Mouse (Mus musculus): ENCODE measurements around the gene 9130230L23Rik. TPM values are rescaled to one million over a fixed set of nuclear protein-coding genes. Genes with fewer than 3 reads are reported as not detected.
"Not testable (repeated sequence)": the region's sequence is repeated elsewhere in the genome, so short reads cannot be mapped to it uniquely, and the experiment has no call there.

The 9130230L23Rik gene
- polyA plus RNA-seq, 1 experiment from 2014 or later, result 1.4 TPM

DNA sequence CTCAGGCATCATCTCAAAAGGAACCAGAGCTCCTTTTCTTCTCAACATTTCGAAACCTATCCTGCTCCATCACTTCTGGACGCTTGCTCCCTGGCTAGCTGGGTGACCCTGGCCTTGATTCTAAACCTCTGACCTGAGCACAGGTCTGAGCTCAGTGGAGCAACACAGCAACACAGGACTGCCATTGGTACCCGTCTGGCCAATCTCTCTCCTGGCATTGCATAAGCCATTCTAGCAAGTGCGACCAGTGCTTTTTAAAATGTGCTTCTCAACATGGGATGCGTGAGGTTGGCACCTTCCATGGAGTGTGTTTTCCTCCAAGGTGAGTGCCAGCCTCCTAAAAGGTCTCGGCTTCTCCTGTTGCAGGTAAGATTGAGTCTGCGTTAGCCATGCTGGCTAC is 5.0 kb downstream of the 9130230L23Rik start:
- DNase-seq (ENCODE audit: low spot score), result no peak
- Histone ChIP-seq H3K27me3 (replicated peaks; ENCODE audit: control insufficient read depth, insufficient read depth, low read length) (no peaks in the 10 kb centered on the region), H3K4me3 (ENCODE audit: low read depth, low read length) (no peak overlapping the region), H3K9ac (ENCODE audit: low read length) (no peak overlapping the region), H3K27ac (ENCODE audit: low read depth) (no peak overlapping the region), H3K4me1 (replicated peaks; ENCODE audit: control insufficient read depth, insufficient read depth, low read length) (0 out of 2 replicates have a peak, but pooled peaks cover 6% of the 10 kb centered on the region), H3K9me3 (ENCODE audit: control insufficient read depth, low read length) (no peaks in the 10 kb centered on the region), H3K4me2 (ENCODE audit: low read length) (no peak overlapping the region), H3K36me3 (ENCODE audit: control insufficient read depth, insufficient read depth, low read length) (no peaks in the 10 kb centered on the region)
- ATAC-seq (replicated peaks; ENCODE audit: low FRiP score, low TSS enrichment, low read depth), result no peak
- 89% methylated on average over 7 of the region's 7 CpGs for WGBS

DNA sequence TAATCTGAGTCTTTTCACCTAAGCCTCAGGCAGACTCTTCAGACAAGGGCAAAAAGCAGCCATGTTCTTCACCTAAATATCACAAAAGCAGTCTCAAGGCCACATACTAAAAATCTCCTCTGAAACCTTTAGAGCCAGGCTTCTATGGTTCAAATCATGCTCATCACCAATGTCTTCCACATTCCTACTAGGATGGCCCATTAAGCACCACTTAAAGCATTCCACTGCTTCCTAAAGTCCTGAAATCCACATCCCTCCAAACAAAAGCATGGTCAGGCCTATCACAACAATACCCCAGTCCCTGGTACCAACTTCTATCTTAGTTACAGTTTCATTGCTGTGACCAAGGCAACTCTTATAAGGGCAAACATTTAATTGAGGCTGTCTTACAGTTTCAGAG is 6.3 kb downstream of the 9130230L23Rik start:
- DNase-seq (ENCODE audit: low spot score) (no peak), ATAC-seq (replicated peaks; ENCODE audit: low FRiP score, low TSS enrichment, low read depth) (no peak)
- H3K27me3 ChIP-seq (replicated peaks; ENCODE audit: control insufficient read depth, insufficient read depth, low read length), result no peaks in the 10 kb centered on the region
- no peak overlapping the region for H3K4me2 ChIP-seq (ENCODE audit: low read length)
- no peak overlapping the region for H3K9ac ChIP-seq (ENCODE audit: low read length)
- no peaks in the 10 kb centered on the region for H3K9me3 ChIP-seq (ENCODE audit: control insufficient read depth, low read length)
- no peak overlapping the region for H3K27ac ChIP-seq (ENCODE audit: low read depth)
- no peak overlapping the region for H3K4me3 ChIP-seq (ENCODE audit: low read depth, low read length)
- H3K36me3 ChIP-seq (ENCODE audit: control insufficient read depth, insufficient read depth, low read length), result no peaks in the 10 kb centered on the region
- 0 out of 2 replicates have a peak, but pooled peaks cover 6% of the 10 kb centered on the region for H3K4me1 ChIP-seq (replicated peaks; ENCODE audit: control insufficient read depth, insufficient read depth, low read length)

DNA sequence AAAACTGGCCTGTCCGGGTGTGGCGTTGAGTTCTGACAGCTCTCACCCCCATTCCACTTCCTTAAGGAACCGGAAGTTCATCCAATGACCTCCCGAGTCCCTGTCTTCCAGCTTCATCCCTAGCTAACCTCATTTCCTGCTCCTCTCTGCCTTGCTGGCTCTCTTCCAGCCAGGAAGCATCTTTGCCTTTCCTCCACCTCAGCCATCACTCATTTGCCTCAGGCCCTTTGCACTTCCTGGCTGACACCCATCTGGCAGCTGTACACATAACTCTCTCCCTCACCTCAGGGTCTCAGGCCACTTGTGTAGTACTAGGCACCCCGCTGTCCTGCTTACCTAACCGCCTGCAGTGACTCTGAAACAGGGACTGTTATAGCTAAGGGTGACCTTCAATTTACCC is 9.4 kb downstream of the 9130230L23Rik start:
- Histone ChIP-seq H3K9me3 (ENCODE audit: control insufficient read depth, low read length) (no peaks in the 10 kb centered on the region), H3K4me2 (ENCODE audit: low read length) (no peak overlapping the region), H3K27ac (ENCODE audit: low read depth) (no peak overlapping the region), H3K36me3 (ENCODE audit: control insufficient read depth, insufficient read depth, low read length) (no peaks in the 10 kb centered on the region), H3K9ac (ENCODE audit: low read length) (no peak overlapping the region), H3K27me3 (replicated peaks; ENCODE audit: control insufficient read depth, insufficient read depth, low read length) (no peaks in the 10 kb centered on the region), H3K4me3 (ENCODE audit: low read depth, low read length) (no peak overlapping the region), H3K4me1 (replicated peaks; ENCODE audit: control insufficient read depth, insufficient read depth, low read length) (no peaks in the 10 kb centered on the region)
- 80% methylated on average over 6 of the region's 6 CpGs for WGBS
- DNase-seq (ENCODE audit: low spot score) (no peak), ATAC-seq (replicated peaks; ENCODE audit: low FRiP score, low TSS enrichment, low read depth) (no peak)

DNA sequence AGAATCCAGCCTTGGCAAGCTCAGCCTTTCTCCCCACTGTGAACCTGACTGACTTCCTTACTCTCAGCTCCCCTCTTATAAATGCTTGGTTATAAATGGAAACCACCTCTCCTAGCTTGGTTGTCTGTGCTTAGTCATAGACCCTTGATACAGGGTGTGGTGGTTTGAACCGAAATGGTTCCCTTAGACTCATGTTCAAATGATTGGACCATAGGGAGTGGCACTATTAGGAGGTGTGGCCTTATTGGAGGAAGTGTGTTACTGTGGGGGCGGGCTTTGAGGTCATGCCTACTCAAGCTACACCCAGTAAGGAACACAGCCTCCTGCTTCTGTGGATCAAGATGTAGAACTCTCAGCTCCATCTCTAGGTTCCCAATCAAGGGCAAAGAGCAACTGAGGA is 12.9 kb downstream of the 9130230L23Rik start:
- DNase-seq (ENCODE audit: low spot score), result no peak
- H3K36me3 ChIP-seq (ENCODE audit: control insufficient read depth, insufficient read depth, low read length), result no peaks in the 10 kb centered on the region

DNA sequence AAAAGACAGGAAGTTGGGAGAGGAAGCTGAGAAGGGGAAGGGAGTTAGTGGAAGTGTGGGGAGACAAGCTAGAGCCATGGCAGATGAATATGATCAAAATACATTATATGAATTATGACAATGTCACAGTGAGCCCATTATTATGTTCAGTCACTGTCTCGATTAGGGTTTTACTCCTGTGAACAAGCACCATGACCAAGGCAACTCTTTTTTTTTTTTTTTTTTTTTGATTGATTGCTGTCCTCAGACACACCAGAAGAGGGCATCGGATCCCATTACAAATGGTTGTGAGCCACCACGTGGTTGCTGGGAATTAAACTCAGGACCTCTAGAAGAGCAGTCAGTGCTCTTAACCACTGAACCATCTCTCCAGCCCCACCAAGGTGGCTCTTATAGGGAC is 17.1 kb downstream of the 9130230L23Rik start:
- not testable (repeated sequence) for H3K9ac ChIP-seq (ENCODE audit: low read length); ATAC-seq (replicated peaks; ENCODE audit: low FRiP score, low TSS enrichment, low read depth); H3K27ac ChIP-seq (ENCODE audit: low read depth); H3K9me3 ChIP-seq (ENCODE audit: control insufficient read depth, low read length); DNase-seq (ENCODE audit: low spot score); H3K4me1 ChIP-seq (replicated peaks; ENCODE audit: control insufficient read depth, insufficient read depth, low read length); H3K4me3 ChIP-seq (ENCODE audit: low read depth, low read length); H3K36me3 ChIP-seq (ENCODE audit: control insufficient read depth, insufficient read depth, low read length); H3K27me3 ChIP-seq (replicated peaks; ENCODE audit: control insufficient read depth, insufficient read depth, low read length); H3K4me2 ChIP-seq (ENCODE audit: low read length)
- 75% methylated on average over 3 of the region's 3 CpGs for WGBS

More for the DNA sequence above, 12.9 kb downstream of the 9130230L23Rik start:
- H3K4me1 ChIP-seq (replicated peaks; ENCODE audit: control insufficient read depth, insufficient read depth, low read length), result no peaks in the 10 kb centered on the region
- 84% methylated on average over 2 of the region's 2 CpGs for WGBS
- no peaks in the 10 kb centered on the region for H3K27me3 ChIP-seq (replicated peaks; ENCODE audit: control insufficient read depth, insufficient read depth, low read length)
- H3K27ac ChIP-seq (ENCODE audit: low read depth), result no peak overlapping the region
- H3K9ac ChIP-seq (ENCODE audit: low read length), result no peak overlapping the region
- no peak overlapping the region for H3K4me3 ChIP-seq (ENCODE audit: low read depth, low read length)
- ATAC-seq (replicated peaks; ENCODE audit: low FRiP score, low TSS enrichment, low read depth), result peak; percentile 53
- H3K9me3 ChIP-seq (ENCODE audit: control insufficient read depth, low read length), result no peaks in the 10 kb centered on the region
- H3K4me2 ChIP-seq (ENCODE audit: low read length), result no peak overlapping the region

DNA sequence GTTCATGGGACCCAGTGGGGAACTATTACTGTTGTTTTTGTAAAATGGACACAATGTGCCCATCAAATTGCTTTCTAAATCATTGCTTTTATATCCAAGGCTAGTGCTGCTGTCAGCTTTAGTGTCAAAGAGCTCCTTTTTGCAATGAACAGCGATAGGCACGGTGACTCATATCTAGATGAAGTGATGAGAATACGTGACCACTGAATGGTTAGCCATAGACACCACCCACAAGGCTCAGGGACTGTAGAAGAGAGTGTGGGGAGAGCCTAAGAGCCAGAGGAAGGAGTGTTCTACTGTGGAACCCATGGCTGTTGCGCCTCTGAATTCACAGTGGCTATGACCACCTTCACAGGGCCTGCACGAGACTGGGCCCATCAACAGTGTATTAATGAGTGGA is 17.7 kb downstream of the 9130230L23Rik start:
- 93% methylated on average over 5 of the region's 5 CpGs for WGBS
- Histone ChIP-seq H3K9ac (ENCODE audit: low read length) (no peak overlapping the region), H3K27ac (ENCODE audit: low read depth) (no peak overlapping the region), H3K36me3 (ENCODE audit: control insufficient read depth, insufficient read depth, low read length) (no peaks in the 10 kb centered on the region), H3K27me3 (replicated peaks; ENCODE audit: control insufficient read depth, insufficient read depth, low read length) (no peaks in the 10 kb centered on the region), H3K4me1 (replicated peaks; ENCODE audit: control insufficient read depth, insufficient read depth, low read length) (no peaks in the 10 kb centered on the region), H3K4me3 (ENCODE audit: low read depth, low read length) (no peak overlapping the region), H3K4me2 (ENCODE audit: low read length) (no peak overlapping the region), H3K9me3 (ENCODE audit: control insufficient read depth, low read length) (no peaks in the 10 kb centered on the region)
- DNase-seq (ENCODE audit: low spot score) (no peak), ATAC-seq (replicated peaks; ENCODE audit: low FRiP score, low TSS enrichment, low read depth) (no peak)

DNA sequence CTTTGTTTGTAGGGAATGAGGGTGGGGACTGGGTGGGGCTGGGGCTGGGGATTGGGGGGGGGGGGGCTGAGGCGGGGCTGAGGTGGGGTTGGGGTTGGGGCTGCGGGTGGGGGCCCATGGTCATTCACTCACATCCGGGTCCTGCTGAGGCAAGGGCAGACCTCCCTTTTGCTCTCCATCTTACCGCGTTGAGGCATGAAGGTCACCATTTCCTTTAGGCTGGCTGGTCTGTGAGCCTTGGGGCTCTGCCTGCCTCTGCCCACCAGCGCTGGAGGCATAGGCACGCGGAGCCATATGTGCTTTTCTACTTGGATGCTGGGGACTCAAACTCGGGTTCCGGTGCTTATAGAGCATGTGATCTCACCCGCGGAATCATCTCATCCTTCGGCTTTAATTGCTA is 28.4 kb downstream of the 9130230L23Rik start:
- H3K9me3 ChIP-seq (ENCODE audit: control insufficient read depth, low read length), result no peaks in the 10 kb centered on the region
- no peak overlapping the region for H3K4me2 ChIP-seq (ENCODE audit: low read length)
- 87% methylated on average over 13 of the region's 13 CpGs for WGBS
- no peak overlapping the region for H3K27ac ChIP-seq (ENCODE audit: low read depth)
- H3K36me3 ChIP-seq (ENCODE audit: control insufficient read depth, insufficient read depth, low read length), result no peaks in the 10 kb centered on the region
- no peak for ATAC-seq (replicated peaks; ENCODE audit: low FRiP score, low TSS enrichment, low read depth)
- H3K4me3 ChIP-seq (ENCODE audit: low read depth, low read length), result no peak overlapping the region
- H3K9ac ChIP-seq (ENCODE audit: low read length), result no peak overlapping the region
- no peak for DNase-seq (ENCODE audit: low spot score)
- no peaks in the 10 kb centered on the region for H3K27me3 ChIP-seq (replicated peaks; ENCODE audit: control insufficient read depth, insufficient read depth, low read length)
- no peaks in the 10 kb centered on the region for H3K4me1 ChIP-seq (replicated peaks; ENCODE audit: control insufficient read depth, insufficient read depth, low read length)

DNA sequence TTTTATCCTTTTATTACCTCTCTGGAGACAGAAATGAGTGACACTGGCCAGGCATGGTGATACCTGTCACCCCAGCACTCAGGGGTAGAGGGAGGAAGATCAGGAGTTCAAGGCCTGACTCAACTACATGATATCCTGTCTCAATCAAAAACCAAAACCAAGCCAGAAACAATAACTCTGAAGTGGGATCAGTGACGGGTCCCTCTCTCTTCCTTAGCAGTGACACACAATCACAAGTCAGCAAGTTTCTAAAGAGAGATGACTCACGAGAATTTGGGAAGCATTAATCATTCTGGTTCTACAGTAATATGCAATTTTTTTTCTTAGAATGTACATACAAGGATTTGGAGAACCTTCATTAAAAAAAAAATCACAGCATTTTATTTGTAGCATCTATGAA is 30.9 kb downstream of the 9130230L23Rik start:
- H3K9me3 ChIP-seq (ENCODE audit: control insufficient read depth, low read length), result no peaks in the 10 kb centered on the region
- 77% methylated on average over 2 of the region's 2 CpGs for WGBS
- no peaks in the 10 kb centered on the region for H3K36me3 ChIP-seq (ENCODE audit: control insufficient read depth, insufficient read depth, low read length)
- H3K27me3 ChIP-seq (replicated peaks; ENCODE audit: control insufficient read depth, insufficient read depth, low read length), result no peaks in the 10 kb centered on the region
- H3K4me3 ChIP-seq (ENCODE audit: low read depth, low read length), result no peak overlapping the region
- ATAC-seq (replicated peaks; ENCODE audit: low FRiP score, low TSS enrichment, low read depth) (no peak), DNase-seq (ENCODE audit: low spot score) (no peak)
- H3K9ac ChIP-seq (ENCODE audit: low read length), result no peak overlapping the region
- H3K4me1 ChIP-seq (replicated peaks; ENCODE audit: control insufficient read depth, insufficient read depth, low read length), result no peaks in the 10 kb centered on the region
- no peak overlapping the region for H3K4me2 ChIP-seq (ENCODE audit: low read length)
- no peak overlapping the region for H3K27ac ChIP-seq (ENCODE audit: low read depth)

DNA sequence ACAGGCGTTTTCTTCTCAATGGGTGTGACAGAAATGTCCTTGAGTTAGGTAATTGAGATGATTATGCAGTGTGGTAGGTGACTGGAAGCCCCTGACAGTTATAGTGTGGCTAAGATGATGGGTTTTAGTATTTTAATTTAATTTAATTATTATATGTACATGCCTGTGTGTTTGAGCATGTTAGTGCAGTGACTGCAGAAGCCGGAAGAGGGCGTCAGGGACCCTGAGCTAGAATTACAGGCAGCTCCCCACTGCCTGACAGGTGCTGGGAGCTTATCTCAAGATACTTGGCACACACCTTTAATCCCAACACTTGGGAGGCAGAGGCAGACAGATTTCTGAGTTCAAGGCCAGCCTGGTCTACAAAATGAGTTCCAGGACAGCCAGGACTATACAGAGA is 36.1 kb downstream of the 9130230L23Rik start:
- Histone ChIP-seq H3K4me2 (ENCODE audit: low read length) (no peak overlapping the region), H3K9ac (ENCODE audit: low read length) (no peak overlapping the region), H3K27ac (ENCODE audit: low read depth) (no peak overlapping the region), H3K27me3 (replicated peaks; ENCODE audit: control insufficient read depth, insufficient read depth, low read length) (no peaks in the 10 kb centered on the region), H3K9me3 (ENCODE audit: control insufficient read depth, low read length) (no peaks in the 10 kb centered on the region), H3K4me1 (replicated peaks; ENCODE audit: control insufficient read depth, insufficient read depth, low read length) (no peaks in the 10 kb centered on the region), H3K36me3 (ENCODE audit: control insufficient read depth, insufficient read depth, low read length) (no peaks in the 10 kb centered on the region), H3K4me3 (ENCODE audit: low read depth, low read length) (no peak overlapping the region)
- 87% methylated on average over 3 of the region's 3 CpGs for WGBS
- DNase-seq (ENCODE audit: low spot score) (no peak), ATAC-seq (replicated peaks; ENCODE audit: low FRiP score, low TSS enrichment, low read depth) (no peak)
